Mouse (Mus musculus): Measurements from ENCODE around the gene Asb2. TPM values are rescaled to one million over a fixed set of nuclear protein-coding genes. Genes with fewer than 3 reads are reported as not detected.

Asb2 gene
- total and polyA plus RNA-seq, 2 experiments from 2014 or later: 0.93 to 1.9 TPM

GRCm38 (mm10) chr12:103311921-103312320 is 43.9 kb downstream of the Asb2 start:
- H3K27ac ChIP-seq (ENCODE audit: low read depth, low read length): no peak overlapping the region
- 67% methylated on average over 8 of the region's 8 CpGs for WGBS
- peaks cover 11% of the 10 kb centered on the region; the same call in 1 of the 2 replicates for H3K4me1 ChIP-seq (ENCODE audit: insufficient read depth, low read length)
- no peak for TF ChIP-seq CTCF (IDR thresholded peaks at IDR 0.05)
- no peak overlapping the region for H3K9ac ChIP-seq (replicated peaks; ENCODE audit: low read length, poor library complexity, severe bottlenecking)
- no peak for DNase-seq (ENCODE audit: low spot score)
- no peak overlapping the region for H3K4me2 ChIP-seq (ENCODE audit: low read depth, low read length, poor library complexity, severe bottlenecking)
- peaks cover 4% of the 10 kb centered on the region; the same call in 1 of the 2 replicates for H3K27me3 ChIP-seq (ENCODE audit: insufficient read depth, low read length)
- H3K4me3 ChIP-seq (ENCODE audit: low read depth, low read length): no peak overlapping the region
- no peaks in the 10 kb centered on the region for H3K36me3 ChIP-seq (ENCODE audit: insufficient read depth, low read length)
- ATAC-seq (ENCODE audit: low FRiP score): no peak
- H3K9me3 ChIP-seq (ENCODE audit: low read length): no peaks in the 10 kb centered on the region

- TF ChIP-seq CTCF (IDR thresholded peaks at IDR 0.05): no peak
- no peak within 1 kb of the TSS for H3K9ac ChIP-seq (replicated peaks; ENCODE audit: low read length, poor library complexity, severe bottlenecking)
- no peak for ATAC-seq (ENCODE audit: low FRiP score)
- no peaks in the 10 kb centered on the region for H3K27me3 ChIP-seq (ENCODE audit: insufficient read depth, low read length)
- peaks cover 4% of the 10 kb centered on the region; the same call in 1 of the 2 replicates for H3K4me1 ChIP-seq (ENCODE audit: insufficient read depth, low read length)
- no peaks in the 10 kb centered on the region for H3K9me3 ChIP-seq (ENCODE audit: low read length)
- no peak within 1 kb of the TSS for H3K27ac ChIP-seq (ENCODE audit: low read depth, low read length)
- WGBS: 79% methylated on average over 2 of the region's 2 CpGs
- DNase-seq (ENCODE audit: low spot score): no peak
- H3K36me3 ChIP-seq (ENCODE audit: insufficient read depth, low read length): no peaks in the 10 kb centered on the region
- H3K4me2 ChIP-seq (ENCODE audit: low read depth, low read length, poor library complexity, severe bottlenecking): no peak within 1 kb of the TSS
- H3K4me3 ChIP-seq (ENCODE audit: low read depth, low read length): no peak within 1 kb of the TSS
These were observed 45.0 kb downstream of the Asb2 start, which contains the start of gene Fam181a for GRCm38 (mm10) chr12:103310744-103311267. TSS of gene Fam181a (plus strand) at chr12:103310975.

GRCm38 (mm10) chr12:103306720-103307119 is 49.1 kb downstream of the Asb2 start:
- Histone ChIP-seq H3K27me3 (ENCODE audit: insufficient read depth, low read length) (no peaks in the 10 kb centered on the region), H3K27ac (ENCODE audit: low read depth, low read length) (no peak overlapping the region), H3K4me3 (ENCODE audit: low read depth, low read length) (no peak overlapping the region), H3K4me2 (ENCODE audit: low read depth, low read length, poor library complexity, severe bottlenecking) (no peak overlapping the region), H3K9me3 (ENCODE audit: low read length) (no peaks in the 10 kb centered on the region), H3K36me3 (ENCODE audit: insufficient read depth, low read length) (no peaks in the 10 kb centered on the region), H3K4me1 (ENCODE audit: insufficient read depth, low read length) (no peaks in the 10 kb centered on the region), H3K9ac (replicated peaks; ENCODE audit: low read length, poor library complexity, severe bottlenecking) (no peak overlapping the region)
- TF ChIP-seq CTCF (IDR thresholded peaks at IDR 0.05): peak; percentile 79
- 21% methylated on average over 3 of the region's 3 CpGs for WGBS
- DNase-seq (ENCODE audit: low spot score): peak; percentile 64
- 0 out of 2 replicates have a peak, but pooled peaks have one; percentile 39 for ATAC-seq (ENCODE audit: low FRiP score)

GRCm38 (mm10) chr12:103306224-103306623 is 49.6 kb downstream of the Asb2 start:
- TF ChIP-seq CTCF (IDR thresholded peaks at IDR 0.05): peak; percentile 71
- no peaks in the 10 kb centered on the region for H3K36me3 ChIP-seq (ENCODE audit: insufficient read depth, low read length)
- 35% methylated on average over 2 of the region's 2 CpGs for WGBS
- ATAC-seq (ENCODE audit: low FRiP score) (peak; percentile 41), DNase-seq (ENCODE audit: low spot score) (peak; percentile 67)
- no peak overlapping the region for H3K9ac ChIP-seq (replicated peaks; ENCODE audit: low read length, poor library complexity, severe bottlenecking)
- no peak overlapping the region for H3K27ac ChIP-seq (ENCODE audit: low read depth, low read length)
- no peak overlapping the region for H3K4me3 ChIP-seq (ENCODE audit: low read depth, low read length)
- H3K4me1 ChIP-seq (ENCODE audit: insufficient read depth, low read length): no peaks in the 10 kb centered on the region
- H3K9me3 ChIP-seq (ENCODE audit: low read length): no peaks in the 10 kb centered on the region
- no peak overlapping the region for H3K4me2 ChIP-seq (ENCODE audit: low read depth, low read length, poor library complexity, severe bottlenecking)
- H3K27me3 ChIP-seq (ENCODE audit: insufficient read depth, low read length): no peaks in the 10 kb centered on the region

- ATAC-seq (ENCODE audit: low FRiP score) (no peak), DNase-seq (ENCODE audit: low spot score) (no peak)
- Histone ChIP-seq H3K4me1 (ENCODE audit: insufficient read depth, low read length) (no peaks in the 10 kb centered on the region), H3K36me3 (ENCODE audit: insufficient read depth, low read length) (no peaks in the 10 kb centered on the region), H3K9ac (replicated peaks; ENCODE audit: low read length, poor library complexity, severe bottlenecking) (no peak overlapping the region), H3K9me3 (ENCODE audit: low read length) (no peaks in the 10 kb centered on the region), H3K27ac (ENCODE audit: low read depth, low read length) (no peak overlapping the region), H3K4me2 (ENCODE audit: low read depth, low read length, poor library complexity, severe bottlenecking) (no peak overlapping the region), H3K4me3 (ENCODE audit: low read depth, low read length) (no peak overlapping the region), H3K27me3 (ENCODE audit: insufficient read depth, low read length) (no peaks in the 10 kb centered on the region)
- no peak for TF ChIP-seq CTCF (IDR thresholded peaks at IDR 0.05)
- 81% methylated on average over 1 of the region's 1 CpGs for WGBS
These were observed 52.8 kb downstream of the Asb2 start for GRCm38 (mm10) chr12:103302960-103303359.

GRCm38 (mm10) chr12:103301645-103302044 is 54.2 kb downstream of the Asb2 start:
- H3K36me3 ChIP-seq (ENCODE audit: insufficient read depth, low read length): no peaks in the 10 kb centered on the region
- H3K4me3 ChIP-seq (ENCODE audit: low read depth, low read length): no peak overlapping the region
- ATAC-seq (ENCODE audit: low FRiP score): no peak
- no peaks in the 10 kb centered on the region for H3K27me3 ChIP-seq (ENCODE audit: insufficient read depth, low read length)
- DNase-seq (ENCODE audit: low spot score): peak; percentile 72
- no peak overlapping the region for H3K27ac ChIP-seq (ENCODE audit: low read depth, low read length)
- no peak overlapping the region for H3K9ac ChIP-seq (replicated peaks; ENCODE audit: low read length, poor library complexity, severe bottlenecking)
- 50% methylated on average over 2 of the region's 2 CpGs for WGBS
- no peaks in the 10 kb centered on the region for H3K9me3 ChIP-seq (ENCODE audit: low read length)
- no peaks in the 10 kb centered on the region for H3K4me1 ChIP-seq (ENCODE audit: insufficient read depth, low read length)
- H3K4me2 ChIP-seq (ENCODE audit: low read depth, low read length, poor library complexity, severe bottlenecking): no peak overlapping the region
- TF ChIP-seq CTCF (IDR thresholded peaks at IDR 0.05): peak; percentile 95

Data from midbrain, postnatal 0 days (tissue).